Mouse (Mus musculus): ENCODE data around the gene B3gat2.

DNA sequence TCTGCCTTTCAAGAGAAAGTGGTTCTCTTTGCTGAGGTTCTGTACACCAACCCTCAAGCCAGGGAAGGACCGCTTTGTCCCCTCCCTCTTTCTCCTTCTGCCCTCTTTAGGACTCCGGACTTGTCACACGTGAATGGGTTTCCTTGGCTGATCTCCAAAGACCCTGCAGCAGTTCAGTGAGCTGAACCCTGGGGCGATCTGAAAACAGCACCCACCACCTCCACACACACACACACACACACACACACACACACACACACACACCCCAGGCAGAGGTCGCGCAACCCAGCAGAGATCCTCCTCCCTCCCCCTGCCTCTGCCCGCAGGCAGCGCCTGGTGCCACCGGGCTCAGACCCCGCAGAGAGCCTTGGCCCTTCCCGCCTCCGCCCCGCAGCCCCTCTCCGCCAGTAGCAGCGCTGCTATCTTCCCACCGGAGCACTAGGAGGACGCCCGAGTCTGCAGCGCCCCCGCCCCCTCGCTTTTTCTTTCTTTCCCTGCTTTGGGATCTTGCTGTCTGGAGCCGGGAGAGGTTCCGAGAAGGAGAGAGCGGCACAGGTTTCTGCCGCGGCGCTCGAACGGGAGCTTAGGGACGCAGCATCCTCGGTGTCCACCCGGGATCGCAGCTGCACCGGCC, at the start of gene B3gat2:
- TF ChIP-seq POLR2A (IDR thresholded peaks at IDR 0.05; ENCODE audit: extremely low read depth, insufficient read depth, low read length) (no peak), CTCF (IDR thresholded peaks at IDR 0.05; ENCODE audit: low read depth, low read length) (no peak)
